Mouse (Mus musculus) inflammation-experienced regulatory T-cells, adult 16 weeks (primary cell): ENCODE results near the gene Pgm2. TPM values are rescaled to one million over a fixed set of nuclear protein-coding genes. Genes with fewer than 3 reads are reported as not detected.

Experiments used
- polyA plus RNA-seq: library from polyadenylated mRNA; unstranded; fragments of 100-300 nt; shearing (Covaris generic); gene quantifications from one replicate; pipeline ENCODE4 v1.2.1, GENCODE M21; 2017

The Pgm2 gene
- polyA plus RNA-seq = 38.2 TPM

DNA sequence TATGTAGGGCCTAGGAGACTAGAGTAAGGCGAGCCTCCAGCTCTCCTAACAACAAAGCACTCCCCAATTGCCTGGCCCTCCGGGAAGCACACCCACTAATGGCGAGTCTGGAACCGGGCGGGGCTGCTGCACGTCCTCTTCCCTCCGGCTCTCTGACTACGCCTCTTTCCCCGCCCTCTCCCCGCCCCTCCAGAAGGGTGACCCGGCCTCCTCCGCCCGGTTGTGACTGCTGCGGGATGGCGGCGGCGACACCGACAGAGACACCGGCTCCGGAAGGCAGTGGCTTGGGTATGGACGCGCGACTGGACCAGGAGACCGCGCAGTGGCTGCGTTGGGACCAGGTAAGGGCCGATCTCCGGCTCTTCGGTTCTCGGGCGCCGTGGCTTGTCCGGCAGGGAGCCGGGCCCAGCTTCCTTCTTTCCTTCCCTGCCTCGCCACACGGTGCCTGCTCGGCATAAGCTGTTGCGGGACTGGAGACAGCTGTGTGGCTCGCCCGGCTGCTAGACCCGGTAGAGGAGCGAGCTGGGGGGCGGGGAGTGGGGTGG, at the start of gene Pgm2:
Gene Pgm2, plus strand, starts transcription at position 203 of the 545 bp plus-strand sequence.

DNA sequence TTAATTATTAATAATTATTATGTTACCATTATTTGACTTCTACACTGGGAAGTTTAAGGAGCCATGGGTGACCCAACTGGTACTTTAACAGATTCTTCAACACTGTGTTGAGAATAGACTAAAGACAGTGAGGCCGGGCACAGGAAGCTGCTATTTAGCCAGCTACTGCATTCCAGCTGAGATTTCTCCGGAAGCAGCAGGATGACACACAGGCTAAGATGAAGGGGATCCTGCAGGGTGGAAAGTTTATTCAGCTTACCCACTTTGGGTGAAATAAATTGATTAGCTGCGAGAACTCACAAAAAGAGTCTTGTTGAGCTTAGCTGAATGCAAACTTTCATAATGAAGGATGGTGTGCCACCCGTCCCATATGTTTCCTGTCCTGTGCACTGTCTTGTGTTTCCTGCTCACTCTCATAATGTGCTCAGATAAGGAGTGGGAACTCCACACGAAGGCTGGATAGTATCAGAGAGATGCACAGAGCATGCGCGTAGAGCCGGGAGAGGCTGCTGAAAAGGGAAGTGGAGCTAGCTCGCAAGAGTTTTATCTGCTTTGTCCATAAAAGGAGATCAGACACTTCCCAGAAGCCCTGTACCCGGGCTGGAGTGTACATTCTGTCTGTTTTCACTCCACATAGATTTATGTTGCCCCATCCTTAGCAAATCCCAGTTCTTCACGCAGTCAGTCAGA, 63.3 kb downstream of the Pgm2 start, which contains the start of gene Tbc1d1:
Gene Tbc1d1, plus strand, starts transcription at position 445 of the 690 bp plus-strand sequence.

Other genes starting within 250 kb of the Pgm2 start
- 14.5 TPM for gene Rell1, start 124.1 kb upstream of the Pgm2 start, polyA plus RNA-seq
- 82.8 TPM for gene Tbc1d1, start 63.4 kb downstream of the Pgm2 start, polyA plus RNA-seq